Mouse (Mus musculus) thymus, adult 2 months (tissue): Measurements from ENCODE around the gene Map3k5.

Source experiments
- CTCF ChIP-seq: fragments of 200-500 bp; IDR thresholded peaks from 2 replicates; pipeline ENCODE4 v1.5.1; 2012; ENCODE audit warnings: mild to moderate bottlenecking, control low read depth, low read length, moderate library complexity, borderline replicate concordance; ENCODE audit not compliant: control insufficient read depth, poor library complexity, insufficient read depth; ENCODE audit errors: extremely low read depth
- POLR2A ChIP-seq: fragments of 200-500 bp; IDR thresholded peaks from 2 replicates; pipeline ENCODE4 v1.6.1; 2012; ENCODE audit warnings: mild to moderate bottlenecking, low read length, control low read depth, moderate library complexity; ENCODE audit not compliant: control insufficient read depth, poor library complexity, insufficient read depth; ENCODE audit errors: extremely low read depth

- TF ChIP-seq CTCF (no peak), POLR2A (no peak)
These were observed 32.3 kb upstream of the Map3k5 start for GRCm38 (mm10) chr10:19901992-19902391.
